Mouse (Mus musculus): ENCODE results near the gene Crybg3. TPM values are rescaled to one million over a fixed set of nuclear protein-coding genes. Genes with fewer than 3 reads are reported as not detected.

Gene Crybg3
- polyA plus RNA-seq (2015; fragmentation: Nextera tagmentation; extraction: Ambion mirVana): 1.8 and 2.8 TPM in 2 replicates

GRCm38 (mm10) chr16:59600311-59601251 lies at the start of gene Crybg3:
Gene Crybg3 (minus strand): TSS chr16:59600979.
- peak; percentile 84 for ATAC-seq (ENCODE audit: low FRiP score)
- peak within 1 kb of the TSS; percentile 88 for H3K4me2 ChIP-seq
- under 1% methylated on average over 83 of the region's 90 CpGs for WGBS
- 0 out of 2 replicates have a peak, but pooled peaks cover 5% of the 10 kb centered on the region for H3K27me3 ChIP-seq (replicated peaks)
- no peaks in the 10 kb centered on the region for H3K36me3 ChIP-seq
- H3K4me1 ChIP-seq: peaks cover 28% of the 10 kb centered on the region
- H3K4me3 ChIP-seq (replicated peaks): peak within 1 kb of the TSS; percentile 65
- H3K9me3 ChIP-seq (replicated peaks): no peaks in the 10 kb centered on the region
- peak within 1 kb of the TSS; percentile 65 for H3K27ac ChIP-seq (replicated peaks)
- H3K9ac ChIP-seq (replicated peaks): peak within 1 kb of the TSS; percentile 66

- Histone ChIP-seq H3K4me3 (replicated peaks) (no peak overlapping the region), H3K27ac (replicated peaks) (no peak overlapping the region), H3K27me3 (replicated peaks) (no peaks in the 10 kb centered on the region), H3K9ac (replicated peaks) (no peak overlapping the region), H3K9me3 (replicated peaks) (no peaks in the 10 kb centered on the region), H3K36me3 (no peaks in the 10 kb centered on the region), H3K4me2 (no peak overlapping the region), H3K4me1 (peaks cover 4% of the 10 kb centered on the region; the same call in 1 of the 2 replicates)
- 52% methylated on average over 2 of the region's 2 CpGs for WGBS
- ATAC-seq (ENCODE audit: low FRiP score): no peak
Observed at GRCm38 (mm10) chr16:59643766-59644165, 43.0 kb upstream of the Crybg3 start.

- H3K4me2 ChIP-seq: peak overlapping the region; percentile 59
- WGBS: 88% methylated on average over 3 of the region's 3 CpGs
Observed at GRCm38 (mm10) chr16:59639985-59640384, 39.2 kb upstream of the Crybg3 start.

GRCm38 (mm10) chr16:59639102-59639691 lies 38.4 kb upstream of the Crybg3 start, which contains the start of gene Arl6:
Gene Arl6 (minus strand): TSS chr16:59639391.
- H3K4me3 ChIP-seq (replicated peaks): peak within 1 kb of the TSS; percentile 72
- under 1% methylated on average over 46 of the region's 46 CpGs for WGBS
- H3K4me2 ChIP-seq: peak within 1 kb of the TSS; percentile 59
- H3K9ac ChIP-seq (replicated peaks): peak within 1 kb of the TSS; percentile 65
- peak within 1 kb of the TSS; percentile 98 for H3K27ac ChIP-seq (replicated peaks)
- no peaks in the 10 kb centered on the region for H3K27me3 ChIP-seq (replicated peaks)
- peak; percentile 98 for ATAC-seq (ENCODE audit: low FRiP score)
- no peaks in the 10 kb centered on the region for H3K9me3 ChIP-seq (replicated peaks)
- no peaks in the 10 kb centered on the region for H3K36me3 ChIP-seq
- peaks cover 13% of the 10 kb centered on the region for H3K4me1 ChIP-seq

More at GRCm38 (mm10) chr16:59639985-59640384, 39.2 kb upstream of the Crybg3 start:
- Histone ChIP-seq H3K27me3 (replicated peaks) (no peaks in the 10 kb centered on the region), H3K4me1 (peaks cover 13% of the 10 kb centered on the region), H3K9ac (replicated peaks) (no peak overlapping the region; the same call in 1 of the 2 replicates), H3K9me3 (replicated peaks) (no peaks in the 10 kb centered on the region), H3K27ac (replicated peaks) (peak overlapping the region; percentile 98; the same call in 1 of the 2 replicates), H3K36me3 (no peaks in the 10 kb centered on the region), H3K4me3 (replicated peaks) (no peak overlapping the region)
- no peak for ATAC-seq (ENCODE audit: low FRiP score)

GRCm38 (mm10) chr16:59634598-59634997 lies 33.8 kb upstream of the Crybg3 start:
- H3K9ac ChIP-seq (replicated peaks): no peak overlapping the region

GRCm38 (mm10) chr16:59621554-59621953 lies 20.8 kb upstream of the Crybg3 start:
- no peaks in the 10 kb centered on the region for H3K36me3 ChIP-seq
- H3K4me3 ChIP-seq (replicated peaks): no peak overlapping the region
- ATAC-seq (ENCODE audit: low FRiP score): no peak
- H3K4me1 ChIP-seq: no peaks in the 10 kb centered on the region
- WGBS: 92% methylated on average over 2 of the region's 2 CpGs
- no peak overlapping the region for H3K9ac ChIP-seq (replicated peaks)
- H3K27me3 ChIP-seq (replicated peaks): no peaks in the 10 kb centered on the region
- no peak overlapping the region for H3K27ac ChIP-seq (replicated peaks)
- no peak overlapping the region for H3K4me2 ChIP-seq
- no peaks in the 10 kb centered on the region for H3K9me3 ChIP-seq (replicated peaks)

More at GRCm38 (mm10) chr16:59634598-59634997, 33.8 kb upstream of the Crybg3 start:
- Histone ChIP-seq H3K27me3 (replicated peaks) (no peaks in the 10 kb centered on the region), H3K27ac (replicated peaks) (no peak overlapping the region), H3K4me2 (no peak overlapping the region), H3K4me3 (replicated peaks) (no peak overlapping the region), H3K36me3 (peaks cover 6% of the 10 kb centered on the region), H3K4me1 (peaks cover 10% of the 10 kb centered on the region), H3K9me3 (replicated peaks) (no peaks in the 10 kb centered on the region)
- ATAC-seq (ENCODE audit: low FRiP score): no peak
- 75% methylated on average over 2 of the region's 2 CpGs for WGBS

- Histone ChIP-seq H3K9me3 (replicated peaks) (no peaks in the 10 kb centered on the region), H3K9ac (replicated peaks) (no peak overlapping the region), H3K36me3 (no peaks in the 10 kb centered on the region), H3K4me3 (replicated peaks) (no peak overlapping the region), H3K27me3 (replicated peaks) (no peaks in the 10 kb centered on the region), H3K27ac (replicated peaks) (no peak overlapping the region), H3K4me2 (no peak overlapping the region), H3K4me1 (no peaks in the 10 kb centered on the region)
- WGBS: 42% methylated on average over 3 of the region's 3 CpGs
- peak; percentile 69 for ATAC-seq (ENCODE audit: low FRiP score)
Observed at GRCm38 (mm10) chr16:59617167-59617566, 16.4 kb upstream of the Crybg3 start.

GRCm38 (mm10) chr16:59615675-59616074 lies 14.9 kb upstream of the Crybg3 start:
- Histone ChIP-seq H3K4me1 (no peaks in the 10 kb centered on the region), H3K27ac (replicated peaks) (no peak overlapping the region), H3K9ac (replicated peaks) (no peak overlapping the region), H3K4me2 (no peak overlapping the region), H3K36me3 (peaks cover 5% of the 10 kb centered on the region; the same call in 1 of the 2 replicates), H3K27me3 (replicated peaks) (no peaks in the 10 kb centered on the region), H3K9me3 (replicated peaks) (no peaks in the 10 kb centered on the region), H3K4me3 (replicated peaks) (no peak overlapping the region)
- no peak for ATAC-seq (ENCODE audit: low FRiP score)
- WGBS: 74% methylated on average over 3 of the region's 3 CpGs

- no peak overlapping the region for H3K4me2 ChIP-seq
- no peak overlapping the region for H3K9ac ChIP-seq (replicated peaks)
- no peaks in the 10 kb centered on the region for H3K9me3 ChIP-seq (replicated peaks)
- 91% methylated on average over 1 of the region's 1 CpGs for WGBS
- peaks cover 5% of the 10 kb centered on the region; the same call in 1 of the 2 replicates for H3K36me3 ChIP-seq
- no peaks in the 10 kb centered on the region for H3K4me1 ChIP-seq
- H3K27me3 ChIP-seq (replicated peaks): no peaks in the 10 kb centered on the region
- no peak overlapping the region for H3K4me3 ChIP-seq (replicated peaks)
- H3K27ac ChIP-seq (replicated peaks): no peak overlapping the region
- no peak for ATAC-seq (ENCODE audit: low FRiP score)
Observed at GRCm38 (mm10) chr16:59610750-59611149, 10.0 kb upstream of the Crybg3 start.

- Histone ChIP-seq H3K9me3 (replicated peaks) (no peaks in the 10 kb centered on the region), H3K27ac (replicated peaks) (no peak overlapping the region), H3K27me3 (replicated peaks) (0 out of 2 replicates have a peak, but pooled peaks cover 5% of the 10 kb centered on the region), H3K9ac (replicated peaks) (no peak overlapping the region), H3K4me1 (peaks cover 24% of the 10 kb centered on the region), H3K4me3 (replicated peaks) (peak overlapping the region; percentile 28), H3K4me2 (peak overlapping the region; percentile 58), H3K36me3 (no peaks in the 10 kb centered on the region)
- peak; percentile 67 for ATAC-seq (ENCODE audit: low FRiP score)
- 13% methylated on average over 15 of the region's 15 CpGs for WGBS
Observed at GRCm38 (mm10) chr16:59604078-59604781, 3.5 kb upstream of the Crybg3 start.

Data from neural tube, embryonic 15.5 days (tissue).